Mouse (Mus musculus) forebrain, embryonic 16.5 days (tissue): ENCODE data around the gene Creld2. TPM values are rescaled to one million over a fixed set of nuclear protein-coding genes. Genes with fewer than 3 reads are reported as not detected.

ENCODE experiments used
- ATAC-seq: fragments of 200-750 bp; cut with Nextera tagmentation; 2 replicates; pipeline ENCODE4 v1.8.0; 2017; ENCODE audit warnings: mild to moderate bottlenecking, moderate library complexity
- H3K27ac ChIP-seq: fragments of 300-500 bp; sonication (generic); 2 replicates; pipeline ENCODE4 v1.5.1; 2014; ENCODE audit warnings: low read length, control low read depth
- H3K27me3 ChIP-seq: fragments of 300-500 bp; sonication (generic); replicated peaks from 2 replicates; pipeline ENCODE4 v1.6.1; 2014; ENCODE audit warnings: low read length; ENCODE audit not compliant: control insufficient read depth, insufficient read depth
- H3K36me3 ChIP-seq: fragments of 300-500 bp; sonication (generic); 2 replicates; pipeline ENCODE4 v1.6.1; 2014; ENCODE audit not compliant: control insufficient read depth, insufficient read depth
- H3K4me1 ChIP-seq: fragments of 300-500 bp; sonication (generic); replicated peaks from 2 replicates; pipeline ENCODE4 v1.6.1; 2014; ENCODE audit warnings: low read length; ENCODE audit not compliant: control insufficient read depth, insufficient read depth
- H3K4me2 ChIP-seq: fragments of 300-500 bp; sonication (generic); 2 replicates; pipeline ENCODE4 v1.6.1; 2014; ENCODE audit warnings: mild to moderate bottlenecking, low read length, control low read depth
- H3K4me3 ChIP-seq: fragments of 300-500 bp; sonication (generic); replicated peaks from 2 replicates; pipeline ENCODE4 v1.5.1; 2014; ENCODE audit warnings: mild to moderate bottlenecking, low read length, control low read depth
- H3K9ac ChIP-seq: fragments of 300-500 bp; sonication (generic); replicated peaks from 2 replicates; pipeline ENCODE4 v1.6.1; 2014; ENCODE audit warnings: low read depth, low read length, control low read depth
- H3K9me3 ChIP-seq: fragments of 300-500 bp; sonication (generic); 2 replicates; pipeline ENCODE4 v1.6.1; 2016; ENCODE audit warnings: low read length; ENCODE audit not compliant: control insufficient read depth
- WGBS: fragments of 180-500 bp; shearing (Covaris S2); extraction: QIAGEN DNeasy Blood & Tissue Kit; methylation state at CpG from one replicate; pipeline ENCODE4 v1.1.7; 2014; 5-methylcytosine and 5-hydroxymethylcytosine counted together
- polyA plus RNA-seq: library from polyadenylated mRNA; unstranded; fragments of >200 nt; fragmentation: Nextera tagmentation; extraction: Ambion mirVana; gene quantifications from 2 replicates; pipeline ENCODE4 v1.2.1, GENCODE M21; 2015

The Creld2 gene
- polyA plus RNA-seq, 1 experiment from 2014 or later = 60.4 TPM

- Histone ChIP-seq H3K9me3 (no peaks in the 10 kb centered on the region), H3K27ac (peak overlapping the region; percentile 47; the same call in 1 of the 2 replicates), H3K36me3 (no peaks in the 10 kb centered on the region), H3K4me1 (peaks cover 23% of the 10 kb centered on the region), H3K27me3 (no peaks in the 10 kb centered on the region), H3K9ac (peak overlapping the region; percentile 75), H3K4me3 (peak overlapping the region; percentile 64), H3K4me2 (peak overlapping the region; percentile 93)
- peak; percentile 79 for ATAC-seq
- under 1% methylated on average over 39 of the region's 39 CpGs for WGBS
These were observed 17.9 kb downstream of the Creld2 start for GRCm38 (mm10) chr15:88837199-88837932.

GRCm38 (mm10) chr15:88837977-88838376 is 18.5 kb downstream of the Creld2 start:
- no peak overlapping the region; the same call in 1 of the 2 replicates for H3K27ac ChIP-seq
- H3K36me3 ChIP-seq = no peaks in the 10 kb centered on the region
- peak overlapping the region; percentile 64 for H3K4me3 ChIP-seq
- WGBS = under 1% methylated on average over 11 of the region's 11 CpGs
- peak overlapping the region; percentile 93 for H3K4me2 ChIP-seq
- ATAC-seq = no peak
- peak overlapping the region; percentile 75 for H3K9ac ChIP-seq
- H3K9me3 ChIP-seq = no peaks in the 10 kb centered on the region
- H3K4me1 ChIP-seq = peaks cover 23% of the 10 kb centered on the region
- H3K27me3 ChIP-seq = no peaks in the 10 kb centered on the region

GRCm38 (mm10) chr15:88839271-88839670 is 19.8 kb downstream of the Creld2 start:
- Histone ChIP-seq H3K27ac (peak overlapping the region; percentile 53), H3K27me3 (no peaks in the 10 kb centered on the region), H3K9me3 (no peaks in the 10 kb centered on the region), H3K9ac (peak overlapping the region; percentile 9; the same call in 1 of the 2 replicates), H3K4me1 (peaks cover 23% of the 10 kb centered on the region), H3K36me3 (no peaks in the 10 kb centered on the region), H3K4me2 (no peak overlapping the region; the same call in 1 of the 2 replicates), H3K4me3 (no peak overlapping the region)
- WGBS = 12% methylated on average over 9 of the region's 9 CpGs
- peak; percentile 69 for ATAC-seq

- WGBS = 59% methylated on average over 10 of the region's 10 CpGs
- no peaks in the 10 kb centered on the region for H3K36me3 ChIP-seq
- H3K9me3 ChIP-seq = no peaks in the 10 kb centered on the region
- H3K4me2 ChIP-seq = no peak overlapping the region
- H3K27ac ChIP-seq = peak overlapping the region; percentile 53; the same call in 1 of the 2 replicates
- no peak overlapping the region for H3K4me3 ChIP-seq
- H3K27me3 ChIP-seq = no peaks in the 10 kb centered on the region
- H3K9ac ChIP-seq = no peak overlapping the region
- no peak for ATAC-seq
- peaks cover 23% of the 10 kb centered on the region for H3K4me1 ChIP-seq
These were observed 20.7 kb downstream of the Creld2 start for GRCm38 (mm10) chr15:88840126-88840525.

- Histone ChIP-seq H3K4me1 (peaks cover 23% of the 10 kb centered on the region), H3K4me2 (no peak overlapping the region), H3K9ac (no peak overlapping the region), H3K27me3 (no peaks in the 10 kb centered on the region), H3K4me3 (no peak overlapping the region), H3K27ac (no peak overlapping the region), H3K9me3 (no peaks in the 10 kb centered on the region), H3K36me3 (no peaks in the 10 kb centered on the region)
- WGBS = 87% methylated on average over 2 of the region's 2 CpGs
- ATAC-seq = no peak
These were observed 21.7 kb downstream of the Creld2 start for GRCm38 (mm10) chr15:88841160-88841559.

GRCm38 (mm10) chr15:88841580-88842299 is 22.3 kb downstream of the Creld2 start:
- no peaks in the 10 kb centered on the region for H3K9me3 ChIP-seq
- H3K4me2 ChIP-seq = no peak overlapping the region
- 76% methylated on average over 3 of the region's 3 CpGs for WGBS
- peaks cover 22% of the 10 kb centered on the region for H3K4me1 ChIP-seq
- H3K27me3 ChIP-seq = no peaks in the 10 kb centered on the region
- no peaks in the 10 kb centered on the region for H3K36me3 ChIP-seq
- H3K9ac ChIP-seq = no peak overlapping the region
- H3K4me3 ChIP-seq = no peak overlapping the region
- no peak overlapping the region for H3K27ac ChIP-seq
- no peak for ATAC-seq

- Histone ChIP-seq H3K4me1 (peaks cover 16% of the 10 kb centered on the region), H3K9me3 (no peaks in the 10 kb centered on the region), H3K27me3 (no peaks in the 10 kb centered on the region), H3K27ac (no peak overlapping the region), H3K4me3 (no peak overlapping the region), H3K9ac (no peak overlapping the region), H3K36me3 (no peaks in the 10 kb centered on the region), H3K4me2 (no peak overlapping the region)
- 74% methylated on average over 3 of the region's 3 CpGs for WGBS
- no peak for ATAC-seq
These were observed 22.8 kb downstream of the Creld2 start for GRCm38 (mm10) chr15:88842300-88842673.

GRCm38 (mm10) chr15:88843486-88844097 is 24.1 kb downstream of the Creld2 start:
- no peak overlapping the region for H3K4me2 ChIP-seq
- H3K4me1 ChIP-seq = peaks cover 9% of the 10 kb centered on the region
- peak; percentile 54 for ATAC-seq
- no peak overlapping the region for H3K9ac ChIP-seq
- no peak overlapping the region for H3K4me3 ChIP-seq
- peak overlapping the region; percentile 25; the same call in 1 of the 2 replicates for H3K27ac ChIP-seq
- H3K27me3 ChIP-seq = no peaks in the 10 kb centered on the region
- no peaks in the 10 kb centered on the region for H3K36me3 ChIP-seq
- no peaks in the 10 kb centered on the region for H3K9me3 ChIP-seq
- 37% methylated on average over 8 of the region's 8 CpGs for WGBS

GRCm38 (mm10) chr15:88844966-88845365 is 25.5 kb downstream of the Creld2 start:
- H3K27me3 ChIP-seq = no peaks in the 10 kb centered on the region
- no peaks in the 10 kb centered on the region for H3K9me3 ChIP-seq
- H3K36me3 ChIP-seq = no peaks in the 10 kb centered on the region
- 88% methylated on average over 7 of the region's 7 CpGs for WGBS
- no peak overlapping the region for H3K4me3 ChIP-seq
- H3K27ac ChIP-seq = no peak overlapping the region
- no peak for ATAC-seq
- no peaks in the 10 kb centered on the region; the same call in 1 of the 2 replicates for H3K4me1 ChIP-seq
- no peak overlapping the region for H3K9ac ChIP-seq
- no peak overlapping the region for H3K4me2 ChIP-seq
